Mouse (Mus musculus): ENCODE measurements around the gene Ankrd27. TPM values are rescaled to one million over a fixed set of nuclear protein-coding genes. Genes with fewer than 3 reads are reported as not detected.

Ankrd27 gene
- 10 to 100 TPM; 31.6 to 35.1 TPM for total RNA-seq (2023)

GRCm38 (mm10) chr7:35586055-35586905 lies at the start of gene Ankrd27:
TSS of gene Ankrd27 (plus strand) at chr7:35586244.

GRCm38 (mm10) chr7:35537562-35537961 lies 48.5 kb upstream of the Ankrd27 start, which contains the start of gene Tdrd12:
TSS of gene Tdrd12 (minus strand) at chr7:35537745.

GRCm38 (mm10) chr7:35556205-35556603 lies 29.8 kb upstream of the Ankrd27 start, which contains the start of gene Nudt19:
TSS of gene Nudt19 (minus strand) at chr7:35556304.

GRCm38 (mm10) chr7:35585191-35586054 lies 621 bp upstream of the Ankrd27 start, which contains the start of gene Rgs9bp:
TSS of gene Rgs9bp (minus strand) at chr7:35585582.

GRCm38 (mm10) chr7:35647101-35647698 lies 61.2 kb downstream of the Ankrd27 start, which contains the start of gene Pdcd5:
TSS of gene Pdcd5 (minus strand) at chr7:35647521.

Other genes with a start within 250 kb of the Ankrd27 start
- gene Faap24, start 189.4 kb upstream of the Ankrd27 start, total RNA-seq (2023): 1 to 10 TPM; 6.8 to 8.1 TPM
- 10 to 100 TPM; 10.8 to 12.0 TPM for gene Cep89, start 189.2 kb upstream of the Ankrd27 start, total RNA-seq (2023)
- gene Slc7a9, start 137.4 kb upstream of the Ankrd27 start, total RNA-seq (2023): not detected
- gene Tdrd12, start 48.5 kb upstream of the Ankrd27 start, total RNA-seq (2023): not detected
- 10 to 100 TPM; 12.0 to 15.9 TPM for gene Nudt19, start 29.9 kb upstream of the Ankrd27 start, total RNA-seq (2023)
- gene Rgs9bp, start 662 bp upstream of the Ankrd27 start, total RNA-seq (2023): under 1 TPM; 0.29 to 0.42 TPM
- gene Pdcd5, start 61.3 kb downstream of the Ankrd27 start, total RNA-seq (2023): 10 to 100 TPM; 26.8 to 30.2 TPM
- gene Dpy19l3, start 168.2 kb downstream of the Ankrd27 start, total RNA-seq (2023): 10 to 100 TPM; 20.8 to 21.4 TPM
- gene Zfp507, start 216.8 kb downstream of the Ankrd27 start, total RNA-seq (2023): 1 to 10 TPM; 5.9 to 7.9 TPM

Measured in neutrophil, adult 83 days (primary cell).